Mouse (Mus musculus) C2C12 (cell line): ENCODE results near the gene Sgip1. TPM values are rescaled to one million over a fixed set of nuclear protein-coding genes. Genes with fewer than 3 reads are reported as not detected.

Source experiments
- H3K27me3 ChIP-seq: one replicate; pipeline ENCODE4 v1.6.1; 2011; ENCODE audit not compliant: control insufficient read depth, insufficient read depth, insufficient read length
- H3K36me3 ChIP-seq: one replicate; pipeline ENCODE4 v1.6.1; 2011; ENCODE audit not compliant: control insufficient read depth, insufficient read depth
- H3K4me3 ChIP-seq: one replicate; pipeline ENCODE4 v1.5.1; 2011; ENCODE audit warnings: mild to moderate bottlenecking, control low read depth; ENCODE audit not compliant: poor library complexity, insufficient read depth, severe bottlenecking
- H3K79me2 ChIP-seq: one replicate; pipeline ENCODE4 v1.6.1; 2011; ENCODE audit not compliant: control insufficient read depth, insufficient read depth
- H3K79me3 ChIP-seq: one replicate; pipeline ENCODE4 v1.6.1; 2011; ENCODE audit warnings: low read depth, control low read depth
- H3ac ChIP-seq: one replicate; pipeline ENCODE3; 2011; ENCODE audit warnings: low read depth; ENCODE audit not compliant: control insufficient read depth, insufficient read length
- CEBPB ChIP-seq: IDR thresholded peaks from one replicate; pipeline ENCODE4 v1.6.1; 2011; ENCODE audit warnings: low read depth, mild to moderate bottlenecking, control low read depth, moderate library complexity
- CTCF ChIP-seq: IDR thresholded peaks from one replicate; pipeline ENCODE4 v1.5.1; 2011; ENCODE audit not compliant: control insufficient read depth, insufficient read depth, insufficient read length
- FOSL1 ChIP-seq: IDR thresholded peaks from one replicate; pipeline ENCODE4 v1.8.0; 2011; ENCODE audit warnings: mild to moderate bottlenecking, low read length; ENCODE audit not compliant: poor library complexity, insufficient read depth, severe bottlenecking
- MAX ChIP-seq: IDR thresholded peaks from one replicate; pipeline ENCODE4 v1.6.1; 2011; ENCODE audit warnings: mild to moderate bottlenecking, control low read depth
- MYOD1 ChIP-seq: IDR thresholded peaks from one replicate; pipeline ENCODE4 v1.6.1; 2011; ENCODE audit warnings: low read depth; ENCODE audit not compliant: control insufficient read depth, insufficient read length
- MYOG ChIP-seq: IDR thresholded peaks from one replicate; pipeline ENCODE4 v1.6.1; 2011; ENCODE audit not compliant: control insufficient read depth, insufficient read length; ENCODE audit errors: extremely low read depth
- USF1 ChIP-seq: IDR thresholded peaks from one replicate; pipeline ENCODE4 v1.6.1; 2011; ENCODE audit warnings: low read depth, mild to moderate bottlenecking, control low read depth, moderate library complexity
- polyA plus RNA-seq: library from polyadenylated mRNA; unstranded; fragments of >200 nt; fragmentation: generic; extraction: Trizol; gene quantifications from one replicate; pipeline ENCODE4 v1.2.1, GENCODE M21; 2012; ENCODE audit warnings: missing spikeins

The Sgip1 gene
- polyA plus RNA-seq, 1 experiment = 0.07 TPM

- no peaks in the 10 kb centered on the region for H3K79me3 ChIP-seq
- H3K36me3 ChIP-seq = no peaks in the 10 kb centered on the region
- no peaks in the 10 kb centered on the region for H3K27me3 ChIP-seq
- H3ac ChIP-seq = no peak overlapping the region
- TF ChIP-seq CTCF = no peak
- no peak for TF ChIP-seq MAX
- TF ChIP-seq MYOD1 = no peak
- TF ChIP-seq FOSL1 = no peak
- H3K4me3 ChIP-seq = no peak overlapping the region
- no peaks in the 10 kb centered on the region for H3K79me2 ChIP-seq
Observed at GRCm38 (mm10) chr4:102944325-102944724, 203.2 kb downstream of the Sgip1 start.

- Histone ChIP-seq H3K79me2 (no peaks in the 10 kb centered on the region), H3K4me3 (no peak overlapping the region), H3K27me3 (no peaks in the 10 kb centered on the region), H3K79me3 (no peaks in the 10 kb centered on the region), H3ac (no peak overlapping the region), H3K36me3 (no peaks in the 10 kb centered on the region)
- no peak for TF ChIP-seq USF1
- TF ChIP-seq FOSL1 = no peak
- no peak for TF ChIP-seq MYOG
- TF ChIP-seq CTCF = no peak
- no peak for TF ChIP-seq MYOD1
- no peak for TF ChIP-seq CEBPB
- no peak for TF ChIP-seq MAX
Observed at GRCm38 (mm10) chr4:102952476-102952875, 211.4 kb downstream of the Sgip1 start.

- TF ChIP-seq MYOG (no peak), CEBPB (no peak), FOSL1 (no peak), MYOD1 (no peak), MAX (no peak), CTCF (no peak), USF1 (no peak)
- H3K79me2 ChIP-seq = no peaks in the 10 kb centered on the region
- no peaks in the 10 kb centered on the region for H3K79me3 ChIP-seq
- H3K36me3 ChIP-seq = no peaks in the 10 kb centered on the region
- no peak overlapping the region for H3ac ChIP-seq
- H3K4me3 ChIP-seq = no peak overlapping the region
- H3K27me3 ChIP-seq = no peaks in the 10 kb centered on the region
Observed at GRCm38 (mm10) chr4:102955294-102955956, 214.3 kb downstream of the Sgip1 start.

GRCm38 (mm10) chr4:102959409-102959808 is 218.3 kb downstream of the Sgip1 start:
- Histone ChIP-seq H3K4me3 (no peak overlapping the region), H3K79me2 (no peaks in the 10 kb centered on the region), H3K79me3 (no peaks in the 10 kb centered on the region), H3ac (no peak overlapping the region), H3K27me3 (no peaks in the 10 kb centered on the region), H3K36me3 (no peaks in the 10 kb centered on the region)
- TF ChIP-seq USF1 (no peak), MAX (no peak), MYOD1 (no peak), MYOG (no peak), FOSL1 (no peak), CEBPB (no peak), CTCF (no peak)

GRCm38 (mm10) chr4:102964174-102964573 is 223.1 kb downstream of the Sgip1 start:
- no peak overlapping the region for H3K4me3 ChIP-seq

GRCm38 (mm10) chr4:102967811-102968210 is 226.7 kb downstream of the Sgip1 start:
- Histone ChIP-seq H3K27me3 (no peaks in the 10 kb centered on the region), H3K36me3 (no peaks in the 10 kb centered on the region), H3K79me2 (no peaks in the 10 kb centered on the region), H3K79me3 (no peaks in the 10 kb centered on the region), H3K4me3 (no peak overlapping the region), H3ac (no peak overlapping the region)
- no peak for TF ChIP-seq MAX
- no peak for TF ChIP-seq MYOG
- TF ChIP-seq MYOD1 = no peak
- no peak for TF ChIP-seq CEBPB
- TF ChIP-seq USF1 = no peak
- TF ChIP-seq FOSL1 = no peak
- TF ChIP-seq CTCF = no peak

More at GRCm38 (mm10) chr4:102964174-102964573, 223.1 kb downstream of the Sgip1 start:
- no peaks in the 10 kb centered on the region for H3K79me3 ChIP-seq
- TF ChIP-seq FOSL1 = no peak
- no peak for TF ChIP-seq USF1
- TF ChIP-seq MYOG = no peak
- TF ChIP-seq MAX = no peak
- no peak overlapping the region for H3ac ChIP-seq
- H3K79me2 ChIP-seq = no peaks in the 10 kb centered on the region
- H3K27me3 ChIP-seq = no peaks in the 10 kb centered on the region
- H3K36me3 ChIP-seq = no peaks in the 10 kb centered on the region
